Mouse (Mus musculus) heart, adult 11 months (tissue): ENCODE measurements around the gene Ccl17.
A peak's percentile ranks its signal among the peaks of the same experiment; 100 is the strongest.
"Not testable (repeated sequence)": the region's sequence is repeated elsewhere in the genome, so short reads cannot be mapped to it uniquely, and the experiment has no call there.

Source experiments
- DNase-seq: peaks from one replicate; pipeline ENCODE4 v3.0.0; 2022

Gene Ccl17

DNA sequence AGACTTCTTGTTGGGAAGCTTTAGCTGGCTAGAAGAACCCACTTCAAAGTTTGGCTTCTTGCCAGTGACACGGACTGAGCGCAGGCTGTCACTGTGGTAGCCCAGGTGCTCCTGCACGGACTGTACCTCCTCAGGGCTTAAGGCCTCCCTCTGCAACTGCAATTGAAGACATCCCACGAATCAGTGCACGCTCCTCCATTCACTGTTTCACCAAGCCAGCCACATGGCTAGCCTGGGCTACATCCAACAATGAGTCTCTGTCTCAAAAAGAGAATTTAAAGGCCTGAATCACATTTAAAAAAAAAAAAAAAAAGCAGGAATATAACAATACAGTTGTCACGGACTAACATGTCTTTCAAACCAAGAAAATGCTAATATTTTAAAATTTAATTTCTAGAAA, 18.0 kb downstream of the Ccl17 start:
- no peak for DNase-seq

GRCm38 (mm10) chr8:94833901-94834405, 23.7 kb downstream of the Ccl17 start:
- not testable (repeated sequence) for DNase-seq

DNA sequence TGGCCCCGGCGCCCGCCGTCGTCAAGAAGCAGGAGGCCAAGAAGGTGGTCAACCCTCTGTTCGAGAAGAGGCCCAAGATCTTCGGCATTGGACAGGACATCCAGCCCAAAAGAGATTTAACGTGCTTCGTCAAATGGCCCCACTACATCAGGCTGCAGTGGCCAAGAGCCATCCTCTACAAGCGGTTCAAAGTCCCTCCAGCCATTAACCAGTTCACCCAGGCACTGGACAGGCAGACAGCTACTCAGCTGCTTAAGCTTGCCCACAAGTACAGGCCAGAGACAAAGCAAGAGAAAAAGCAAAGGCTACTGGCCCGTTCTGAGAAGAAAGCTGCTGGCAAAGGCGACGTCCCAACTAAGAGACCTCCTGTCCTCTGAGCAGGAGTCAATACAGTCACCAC, 25.5 kb downstream of the Ccl17 start:
- DNase-seq = not testable (repeated sequence)

GRCm38 (mm10) chr8:94836456-94837240, 26.4 kb downstream of the Ccl17 start:
- DNase-seq = peak; percentile 89

DNA sequence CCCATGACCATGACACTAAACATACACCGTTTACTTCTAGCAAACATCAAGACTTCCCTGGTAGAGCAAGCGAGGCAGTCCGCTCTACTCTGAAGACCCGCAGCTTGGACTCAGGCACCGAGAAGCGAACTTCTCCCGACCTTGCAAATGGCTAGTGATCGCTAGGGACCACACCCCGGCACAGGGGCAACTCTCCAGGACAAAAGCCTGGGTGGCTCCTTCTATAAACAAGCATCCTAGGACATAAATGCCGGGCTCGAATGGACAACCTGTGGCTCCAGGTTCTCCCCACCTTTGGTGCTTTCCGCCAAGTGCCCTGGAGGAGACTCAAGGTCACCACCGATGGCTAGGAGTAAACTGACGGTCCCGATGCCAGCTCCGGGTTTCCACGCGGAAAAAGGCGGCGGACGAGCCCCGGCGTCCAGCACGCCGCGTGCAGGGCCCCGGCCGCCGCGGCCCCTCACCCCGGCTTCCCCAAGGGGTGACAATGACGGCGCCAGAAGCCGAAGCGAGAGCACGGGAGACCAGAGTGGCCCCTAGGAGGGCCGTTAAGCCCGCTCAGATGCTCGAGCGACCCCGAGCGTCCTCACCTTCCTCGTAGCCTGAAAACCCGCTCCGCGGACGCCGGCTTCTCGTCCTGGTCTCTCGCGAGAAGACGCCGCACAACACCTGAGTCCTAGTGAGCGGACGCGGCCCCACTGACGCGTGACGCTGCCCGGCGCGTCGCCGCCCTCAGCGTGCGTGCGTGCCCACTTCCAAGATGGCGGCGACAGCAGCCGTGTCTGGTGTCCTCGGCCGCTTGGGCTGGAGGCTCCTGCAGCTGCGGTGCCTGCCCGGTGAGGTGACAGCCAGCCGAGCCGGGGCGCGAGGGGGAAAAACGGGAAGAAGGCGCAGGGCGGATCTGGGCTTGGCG, 27.7 kb downstream of the Ccl17 start, which contains the start of the genes Coq9 and Ciapin1:
TSS of gene Coq9 (plus strand) at position 660 of the 913 bp plus-strand sequence.
TSS of gene Ciapin1 (minus strand) at position 697 of the 913 bp plus-strand sequence.
- DNase-seq = peak; percentile 99

- peak; percentile 97 for DNase-seq
Measured at GRCm38 (mm10) chr8:94838600-94838999, 28.3 kb downstream of the Ccl17 start.

DNA sequence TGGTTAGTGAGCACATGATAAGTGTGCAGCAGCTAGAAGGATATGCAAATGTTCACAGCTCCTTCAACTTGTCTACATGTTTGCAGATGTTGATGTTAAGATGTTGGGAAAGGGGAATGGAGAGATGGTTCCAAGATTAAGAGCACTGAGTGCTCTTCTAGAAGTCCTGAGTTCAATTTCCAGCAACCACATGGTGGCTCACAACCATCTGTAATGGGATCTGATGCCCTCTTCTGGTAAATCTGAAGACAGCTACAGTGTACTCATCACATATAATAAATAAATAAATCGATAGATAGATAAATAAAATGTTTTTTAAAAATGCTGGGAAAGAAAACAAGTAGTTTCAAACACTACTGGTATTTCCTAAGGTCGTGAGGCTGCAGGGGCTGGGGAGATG, 30.9 kb downstream of the Ccl17 start:
- DNase-seq = peak; percentile 52

GRCm38 (mm10) chr8:94850049-94850448, 39.8 kb downstream of the Ccl17 start:
- DNase-seq = peak; percentile 81

DNA sequence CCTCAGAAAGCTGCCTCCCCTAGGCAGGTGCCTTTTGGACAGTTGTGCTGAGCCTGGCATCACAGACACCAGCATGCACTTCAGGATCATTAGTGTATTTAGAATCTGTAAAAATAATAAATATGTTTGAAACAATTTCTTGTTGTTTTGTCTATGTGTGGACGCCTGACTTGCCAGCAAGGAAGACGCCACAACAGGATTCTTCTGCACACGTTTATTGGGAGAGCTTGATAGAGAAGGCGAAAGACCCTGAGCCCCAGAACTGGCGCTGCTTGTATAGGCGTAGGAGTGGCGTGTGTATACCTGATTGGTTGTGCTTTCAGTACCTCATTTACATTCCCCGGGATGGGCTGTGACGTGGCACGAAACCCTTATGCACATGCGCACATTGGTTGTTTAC, 44.5 kb downstream of the Ccl17 start:
- DNase-seq = peak; percentile 91

DNA sequence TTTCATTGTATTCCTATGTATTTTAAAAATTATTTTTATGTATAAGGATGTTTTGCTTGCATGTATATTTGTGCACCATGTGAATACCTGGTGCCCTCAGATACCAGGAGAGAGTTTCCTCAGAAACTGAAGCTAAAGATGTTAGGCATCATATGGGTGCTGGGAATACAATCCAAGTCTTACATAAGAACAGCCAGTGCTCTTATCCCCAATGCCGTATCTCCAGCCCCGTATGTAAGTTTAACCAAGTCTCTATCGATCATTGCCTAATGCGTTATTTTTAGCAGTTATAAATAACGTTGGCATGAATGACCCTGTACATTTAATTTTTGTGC, 46.7 kb downstream of the Ccl17 start:
- DNase-seq = no peak

DNA sequence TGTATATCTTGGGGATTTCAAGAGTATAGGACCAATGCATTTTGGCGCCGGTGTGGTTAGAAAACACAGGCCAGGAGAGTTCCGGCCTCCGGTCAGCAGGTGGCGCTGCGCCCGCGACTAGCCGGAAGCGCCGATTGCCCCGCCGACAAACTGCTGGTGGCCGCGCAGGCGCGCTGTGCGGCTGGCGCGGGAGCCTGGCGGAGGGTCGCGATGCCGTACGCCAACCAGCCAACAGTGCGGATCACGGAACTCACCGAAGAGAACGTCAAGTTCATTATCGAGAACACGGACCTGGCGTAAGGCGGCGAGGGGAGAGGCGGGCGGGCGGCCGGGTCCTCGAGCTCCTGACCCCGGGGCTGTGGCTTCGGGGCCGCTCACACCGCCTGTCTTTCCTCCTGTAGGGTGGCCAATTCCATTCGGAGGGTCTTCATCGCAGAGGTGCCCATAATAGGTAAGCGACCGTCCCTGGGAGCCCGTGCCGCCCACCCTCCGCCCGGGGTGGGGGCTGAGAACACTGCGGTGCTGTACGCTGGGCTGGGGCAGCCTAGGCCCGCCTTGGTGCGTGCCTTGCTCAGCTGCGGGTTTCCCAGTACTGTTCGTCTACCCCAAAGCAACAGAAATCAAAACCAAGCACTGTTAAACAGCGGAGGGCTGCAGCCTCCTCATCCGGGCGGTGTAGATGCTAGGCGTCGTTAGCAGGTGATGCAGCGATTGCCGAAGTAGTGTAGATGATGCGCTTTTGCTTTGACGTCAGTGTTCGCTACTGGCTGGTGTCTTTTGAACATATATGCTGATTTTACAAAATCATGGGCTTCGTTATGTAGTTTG, 47.3 kb downstream of the Ccl17 start, which contains the start of gene Polr2c:
TSS of gene Polr2c (plus strand) at position 105 of the 828 bp plus-strand sequence.
- DNase-seq = peak; percentile 98

DNA sequence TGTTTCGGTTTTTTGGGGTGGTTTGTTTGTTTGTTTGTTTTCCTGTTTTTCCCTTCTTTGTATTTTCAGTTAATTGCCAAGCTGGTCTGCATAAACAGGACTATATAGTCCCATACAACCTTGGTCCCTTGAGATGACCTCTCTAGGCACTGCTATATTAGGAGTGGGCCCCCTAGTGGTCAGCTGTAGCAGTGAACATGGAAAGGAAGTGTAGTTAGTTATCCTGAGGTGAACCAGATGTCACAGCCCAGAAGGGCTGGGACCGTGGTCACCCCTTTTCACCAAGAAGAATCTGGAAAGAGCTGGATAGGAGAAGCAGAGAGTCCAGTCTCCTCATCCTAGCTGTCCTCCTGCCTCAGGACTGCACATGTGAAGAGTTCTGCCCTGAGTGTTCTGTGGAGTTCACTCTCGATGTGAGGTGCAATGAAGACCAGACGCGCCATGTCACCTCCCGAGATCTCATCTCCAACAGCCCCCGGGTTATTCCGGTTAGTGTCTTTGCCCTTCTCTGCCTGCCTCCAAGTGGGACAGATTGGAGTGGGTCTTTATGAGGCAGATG, 51.2 kb downstream of the Ccl17 start:
- peak; percentile 92 for DNase-seq
